Mouse (Mus musculus) liver, embryonic 14.5 days (tissue): ENCODE measurements around the gene Dusp28.

Experiments
- CTCF ChIP-seq: IDR thresholded peaks from 2 replicates; pipeline ENCODE4 v1.5.1; 2016; ENCODE audit warnings: antibody characterized with exemption, low read depth, control low read depth
- EP300 ChIP-seq: IDR thresholded peaks from 2 replicates; pipeline ENCODE4 v1.6.1; 2016; ENCODE audit warnings: antibody characterized with exemption, low read depth

DNA sequence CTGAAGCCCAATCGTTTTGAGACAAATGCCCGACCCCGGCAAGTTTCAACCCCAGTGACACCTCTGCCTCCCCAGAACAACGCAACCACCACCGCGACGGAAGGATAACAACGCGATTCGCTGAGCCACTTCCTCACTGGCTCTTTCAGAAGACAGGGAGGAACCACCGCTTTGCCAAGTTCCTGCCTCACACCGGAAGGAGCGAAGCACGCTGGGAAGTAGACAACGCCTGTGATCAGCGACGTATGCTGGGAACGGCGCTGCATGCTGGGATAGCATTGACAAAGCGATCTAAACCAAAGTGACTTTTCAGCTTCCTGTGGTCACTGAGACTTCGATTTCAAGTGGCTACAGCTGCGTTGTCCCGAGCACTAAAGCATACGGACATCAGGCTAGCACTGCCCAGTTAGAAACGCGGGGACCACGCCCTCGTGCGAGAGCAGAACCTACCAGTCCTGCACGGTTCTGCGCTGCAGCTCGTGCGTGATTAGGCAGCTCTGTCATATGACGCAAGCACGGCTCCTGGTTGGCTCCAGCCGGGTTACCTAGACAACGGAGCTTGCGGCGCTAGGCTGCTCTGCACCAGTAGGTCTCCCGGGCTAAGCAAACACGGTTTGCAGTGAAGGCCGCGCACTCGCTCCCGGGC is 27.5 kb downstream of the Dusp28 start, which contains the start of gene Capn10:
- no peak for TF ChIP-seq EP300
- peak; percentile 33; the same call in 1 of the 2 replicates for TF ChIP-seq CTCF
